ENCODE assay signal across 8 mouse cellular contexts in genomic region chr4:141213770-141214336, GRCm38 (mm10). TPM values are rescaled to one million over a fixed set of nuclear protein-coding genes. Genes with fewer than 3 reads are reported as not detected.
A peak's percentile ranks its signal among the peaks of the same experiment; 100 is the strongest.
DNase-seq lines count a peak whose midpoint lies in the region; TF ChIP-seq lines count a peak whose summit lies in the region.

Gene Rsg1 (plus strand): TSS chr4:141213956.

- intact Hi-C loops in gastrocnemius, adult 2 months (cut with DNase I), result loop anchor here (5.0 kb wide), 1 partner anchor 67 kb away; the partner anchor contains the start of gene Fbxo42

- H3K27me3 ChIP-seq in megakaryocyte, embryonic 14.5 days (replicated peaks), result no peaks in the 10 kb centered on the region

- peaks cover 27% of the 10 kb centered on the region for H3K4me1 ChIP-seq in megakaryocyte, embryonic 14.5 days

- H3K9me3 ChIP-seq in megakaryocyte, embryonic 14.5 days, result no peaks in the 10 kb centered on the region

- DNase-seq in WW6 (ENCODE audit: low read depth, low spot score), result peak; percentile 83
- DNase-seq in cerebellum, postnatal 4 days (ENCODE audit: low spot score in 2 of 2), result peak; percentile 93 to 97
- DNase-seq in gastrocnemius, adult 2 months, result peak; percentile 95
- DNase-seq in hindlimb bud, embryonic 11.5 days (ENCODE audit: extremely low spot score, low read depth, low spot score), result peak; percentile 92
- DNase-seq in left cerebral cortex, adult 8-10 months (ENCODE audit: low spot score in 2 of 2), result peak; percentile 90 to 92
- peak; percentile 95 to 97 for DNase-seq in right cerebral cortex, postnatal 10 days (ENCODE audit: low spot score in 2 of 2)
- DNase-seq in urinary bladder, postnatal 25 days (ENCODE audit: low spot score), result peak; percentile 96

- peak within 1 kb of the TSS; percentile 81 for H3K4me3 ChIP-seq in gastrocnemius, adult 2 months
- peak within 1 kb of the TSS; percentile 90 for H3K4me3 ChIP-seq in megakaryocyte, embryonic 14.5 days (replicated peaks)

- H3K27ac ChIP-seq in gastrocnemius, adult 2 months, result peak within 1 kb of the TSS; percentile 77

- H3K36me3 ChIP-seq in megakaryocyte, embryonic 14.5 days (replicated peaks; ENCODE audit: low read length), result peaks cover 7% of the 10 kb centered on the region

- 0 out of 2 replicates have a peak, but pooled peaks have one; percentile 1 for TF ChIP-seq CTCF in gastrocnemius, adult 2 months (IDR thresholded peaks at IDR 0.05)

RNA-seq across cellular contexts. Expression of gene Rsg1, which starts in this region (rescaled TPM):
- not detected for total RNA-seq in gastrocnemius, adult 2 months (2021)
- 1 to 10 TPM; 3.3 to 5.0 (median 4.1) TPM for total RNA-seq in left cerebral cortex, adult 8-10 months (2022)
- not detected in 2 replicates for polyA plus RNA-seq in megakaryocyte, embryonic 14.5 days (2012; ENCODE audit: insufficient read depth, low replicate concordance)

Comparison
In these comparisons a context has a peak if more than half of its experiments do, and no peak if none do; other contexts are left out.
1. Peak in every context shown above with its lines: DNase-seq, H3K4me3 ChIP-seq and H3K27ac ChIP-seq.
2. Peak in DNase-seq, H3K4me3 ChIP-seq and H3K27ac ChIP-seq in gastrocnemius, adult 2 months; RNA of the gene not detected or under 1 TPM.